Mouse (Mus musculus) cerebellum, adult 9-10 months (tissue): Measurements from ENCODE around the gene Btg1-ps2.
"Not testable (repeated sequence)": the region's sequence is repeated elsewhere in the genome, so short reads cannot be mapped to it uniquely, and the experiment has no call there.

ENCODE experiments used
- DNase-seq: peaks from one replicate; pipeline ENCODE4 v3.0.0; 2022

Gene Btg1-ps2

DNA sequence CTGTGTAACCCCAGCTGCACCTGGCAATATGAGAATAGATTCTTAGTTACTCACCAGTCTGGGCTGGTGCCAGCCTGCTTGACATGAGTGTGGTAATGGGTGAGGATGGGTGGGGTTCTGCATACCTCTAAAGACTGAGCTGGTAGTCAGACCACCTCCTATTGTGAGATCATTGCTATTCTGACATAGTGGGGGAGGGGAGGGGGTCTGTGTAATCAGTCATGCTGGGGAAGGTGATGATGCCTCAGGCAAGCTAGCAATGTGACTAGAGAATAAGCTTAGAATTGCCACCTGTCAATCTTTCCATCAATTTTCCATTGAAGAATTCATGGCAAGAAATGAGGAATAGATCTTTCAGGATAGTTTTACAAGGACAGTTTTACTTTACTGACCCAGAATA, at the start of gene Btg1-ps2:
Gene Btg1-ps2, minus strand, starts transcription at position 101 of the 400 bp plus-strand sequence.
- DNase-seq: not testable (repeated sequence)

DNA sequence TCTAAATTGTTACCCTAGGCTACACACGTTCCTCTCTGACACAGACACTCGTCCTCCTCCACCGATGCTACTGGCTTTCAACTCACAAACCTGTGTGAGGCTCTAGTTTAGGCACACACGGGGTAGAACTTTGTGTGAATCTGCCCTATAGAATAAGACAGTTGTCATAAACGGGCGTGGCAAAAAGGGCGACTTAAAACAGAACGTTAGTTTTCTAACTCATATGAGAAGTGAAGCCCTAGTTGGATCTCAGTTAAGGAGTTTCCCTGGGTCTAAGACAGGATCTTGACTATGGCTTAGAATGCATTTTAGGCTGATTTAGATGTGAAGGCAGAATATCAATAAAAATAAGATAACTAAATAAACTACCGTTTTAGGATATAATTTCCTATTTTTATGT, 42.1 kb upstream of the Btg1-ps2 start, which contains the start of gene Rhox11:
Gene Rhox11, minus strand, starts transcription at position 101 of the 400 bp plus-strand sequence.
- DNase-seq: no peak

- peak; percentile 10 for DNase-seq
These were observed 41.3 kb upstream of the Btg1-ps2 start for GRCm38 (mm10) chrX:38084226-38084625.

GRCm38 (mm10) chrX:38066175-38066574, 23.3 kb upstream of the Btg1-ps2 start, which contains the start of gene Rhox10:
TSS of gene Rhox10 (plus strand) at chrX:38066475.
- DNase-seq: no peak

- DNase-seq: peak; percentile 11
These were observed 18.6 kb upstream of the Btg1-ps2 start for GRCm38 (mm10) chrX:38061544-38061943.

DNA sequence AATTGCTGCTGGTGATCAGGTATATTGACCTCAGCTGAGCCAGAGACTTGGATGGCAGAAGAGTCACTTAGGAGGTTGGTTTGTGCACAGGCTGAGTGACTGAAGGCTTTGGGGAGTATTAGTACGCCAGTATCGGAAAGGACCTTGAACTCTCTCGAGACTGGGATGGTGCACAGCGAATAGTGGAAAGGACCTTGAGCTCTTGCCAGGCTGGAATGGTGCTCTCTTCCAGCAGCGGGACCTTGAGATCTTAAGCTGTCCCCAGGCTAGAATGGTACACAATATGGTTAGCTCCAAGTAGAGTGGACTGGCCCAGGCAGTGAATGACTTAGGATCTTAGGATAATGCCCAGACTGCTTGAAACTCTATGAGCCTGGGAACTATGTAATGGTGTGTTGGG, 3.2 kb downstream of the Btg1-ps2 start:
- DNase-seq: no peak

- no peak for DNase-seq
These were observed 9.1 kb downstream of the Btg1-ps2 start for GRCm38 (mm10) chrX:38033841-38034240.

DNA sequence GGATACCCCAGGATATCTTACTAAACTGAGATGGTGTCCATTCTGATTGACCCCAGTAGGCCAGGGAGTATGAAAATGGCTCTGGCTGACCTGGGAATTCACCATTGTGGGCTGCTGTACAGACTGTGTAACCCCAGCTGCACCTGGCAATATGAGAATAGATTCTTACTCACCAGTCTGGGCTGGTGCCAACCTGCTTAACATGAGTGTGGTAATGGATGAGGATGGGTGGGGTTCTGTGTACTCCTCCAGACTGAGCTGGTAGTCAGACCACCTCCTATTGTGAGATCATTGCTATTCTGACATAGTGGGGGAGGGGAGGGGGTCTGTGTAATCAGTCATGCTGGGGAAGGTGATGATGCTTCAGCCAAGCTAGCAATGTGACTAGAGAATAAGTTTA, 24.3 kb downstream of the Btg1-ps2 start, which contains the start of gene Btg1-ps1:
Gene Btg1-ps1, minus strand, starts transcription at position 219 of the 400 bp plus-strand sequence.
- DNase-seq: not testable (repeated sequence)

- no peak for DNase-seq
These were observed 34.2 kb downstream of the Btg1-ps2 start for GRCm38 (mm10) chrX:38008756-38009155.
